Mouse (Mus musculus): ENCODE data around the gene Zfp358. TPM values are rescaled to one million over a fixed set of nuclear protein-coding genes. Genes with fewer than 3 reads are reported as not detected.

Gene Zfp358
- polyA plus RNA-seq, 1 experiment, result 5.8 TPM

DNA sequence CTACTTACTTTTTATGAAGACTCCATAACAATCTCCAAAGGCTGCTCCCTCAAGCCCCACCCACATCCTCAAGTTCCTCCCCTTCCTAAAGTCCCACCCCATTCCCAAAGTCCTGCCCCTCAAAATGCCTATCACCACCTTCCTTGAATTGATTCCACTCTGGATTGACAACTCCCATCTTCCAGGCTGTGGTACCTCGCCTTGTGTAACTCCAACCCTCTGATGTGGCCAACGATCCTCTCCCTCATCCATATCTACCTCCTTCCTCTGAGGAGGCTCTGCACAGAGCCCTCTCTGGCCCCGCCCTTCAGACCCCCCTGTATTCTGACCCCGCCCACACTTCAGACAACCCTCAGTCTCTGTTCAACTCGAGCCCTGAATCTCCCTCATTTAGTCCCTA lies 7.7 kb upstream of the Zfp358 start:
- 39% methylated on average over 5 of the region's 5 CpGs for WGBS
- H3K4me1 ChIP-seq (ENCODE audit: control insufficient read depth, insufficient read depth, low read length), result peaks cover 2% of the 10 kb centered on the region
- H3K27ac ChIP-seq (ENCODE audit: control insufficient read depth, insufficient read depth, low read depth, low read length, poor library complexity), result no peak overlapping the region
- no peak for TF ChIP-seq POLR2A (IDR thresholded peaks at IDR 0.05; ENCODE audit: borderline replicate concordance, control insufficient read depth, low read depth, low read length)
- no peak for TF ChIP-seq CTCF (IDR thresholded peaks at IDR 0.05; ENCODE audit: control insufficient read depth, insufficient read depth, low read length)
- no peak overlapping the region for H3K4me3 ChIP-seq (replicated peaks; ENCODE audit: control insufficient read depth, low read depth, low read length)

DNA sequence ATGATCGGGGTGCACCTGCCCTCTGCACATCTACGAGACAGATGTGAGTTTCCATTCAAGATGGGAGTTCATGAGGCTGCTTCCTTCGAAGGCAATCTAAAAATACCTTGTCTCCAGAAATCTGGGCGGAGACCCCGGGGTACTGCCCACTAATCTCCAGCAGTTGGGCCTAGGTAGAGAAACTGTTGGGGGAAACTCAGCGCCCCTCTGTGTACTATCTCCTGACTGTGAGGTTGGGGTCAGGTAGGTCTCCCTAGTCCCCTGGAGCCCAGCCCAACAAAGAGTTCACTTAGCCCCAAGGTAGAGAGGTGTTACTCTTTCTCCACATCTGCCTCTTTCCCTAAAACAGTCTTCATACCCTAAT lies 889 bp downstream of the Zfp358 start:
- H3K27ac ChIP-seq (ENCODE audit: control insufficient read depth, insufficient read depth, low read depth, low read length, poor library complexity), result no peak overlapping the region
- TF ChIP-seq CTCF (IDR thresholded peaks at IDR 0.05; ENCODE audit: control insufficient read depth, insufficient read depth, low read length), result no peak
- TF ChIP-seq POLR2A (IDR thresholded peaks at IDR 0.05; ENCODE audit: borderline replicate concordance, control insufficient read depth, low read depth, low read length), result no peak
- H3K4me1 ChIP-seq (ENCODE audit: control insufficient read depth, insufficient read depth, low read length), result peaks cover 1% of the 10 kb centered on the region; the same call in 1 of the 2 replicates
- WGBS, result 23% methylated on average over 6 of the region's 6 CpGs
- H3K4me3 ChIP-seq (replicated peaks; ENCODE audit: control insufficient read depth, low read depth, low read length), result no peak overlapping the region

DNA sequence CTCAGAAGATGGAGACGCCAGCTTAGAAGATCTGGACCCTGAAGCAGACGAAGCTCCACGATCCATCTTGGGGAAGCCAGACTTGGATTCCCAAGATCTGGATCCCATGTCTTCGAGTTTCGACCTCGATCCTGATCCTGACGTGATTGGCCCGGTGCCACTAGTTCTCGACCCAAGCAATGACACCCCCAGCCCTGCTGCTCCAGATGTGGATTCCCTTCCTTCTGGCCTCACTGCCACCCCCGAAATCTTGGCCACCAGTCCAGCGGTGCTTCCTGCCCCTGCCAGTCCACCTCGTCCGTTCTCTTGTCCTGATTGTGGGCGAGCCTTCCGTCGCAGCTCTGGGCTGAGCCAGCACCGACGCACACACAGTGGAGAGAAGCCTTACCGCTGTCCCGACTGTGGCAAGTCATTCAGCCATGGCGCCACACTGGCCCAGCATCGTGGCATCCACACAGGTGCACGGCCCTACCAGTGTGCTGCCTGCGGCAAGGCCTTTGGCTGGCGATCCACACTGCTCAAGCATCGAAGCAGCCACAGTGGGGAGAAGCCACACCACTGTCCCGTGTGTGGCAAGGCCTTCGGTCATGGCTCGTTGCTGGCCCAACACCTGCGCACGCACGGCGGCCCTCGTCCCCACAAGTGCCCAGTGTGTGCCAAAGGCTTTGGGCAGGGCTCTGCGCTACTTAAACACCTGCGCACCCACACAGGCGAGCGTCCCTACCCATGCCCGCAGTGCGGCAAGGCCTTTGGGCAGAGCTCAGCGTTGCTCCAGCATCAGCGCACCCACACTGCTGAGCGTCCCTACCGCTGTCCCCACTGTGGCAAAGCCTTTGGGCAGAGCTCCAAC lies 2.9 kb downstream of the Zfp358 start:
- Histone ChIP-seq H3K27ac (ENCODE audit: control insufficient read depth, insufficient read depth, low read depth, low read length, poor library complexity) (no peak overlapping the region), H3K4me1 (ENCODE audit: control insufficient read depth, insufficient read depth, low read length) (peaks cover 1% of the 10 kb centered on the region; the same call in 1 of the 2 replicates), H3K4me3 (replicated peaks; ENCODE audit: control insufficient read depth, low read depth, low read length) (no peak overlapping the region)
- 94% methylated on average over 44 of the region's 44 CpGs for WGBS
- TF ChIP-seq POLR2A (IDR thresholded peaks at IDR 0.05; ENCODE audit: borderline replicate concordance, control insufficient read depth, low read depth, low read length), result peak; percentile 26; the same call in 1 of the 2 replicates
- TF ChIP-seq CTCF (IDR thresholded peaks at IDR 0.05; ENCODE audit: control insufficient read depth, insufficient read depth, low read length), result no peak

DNA sequence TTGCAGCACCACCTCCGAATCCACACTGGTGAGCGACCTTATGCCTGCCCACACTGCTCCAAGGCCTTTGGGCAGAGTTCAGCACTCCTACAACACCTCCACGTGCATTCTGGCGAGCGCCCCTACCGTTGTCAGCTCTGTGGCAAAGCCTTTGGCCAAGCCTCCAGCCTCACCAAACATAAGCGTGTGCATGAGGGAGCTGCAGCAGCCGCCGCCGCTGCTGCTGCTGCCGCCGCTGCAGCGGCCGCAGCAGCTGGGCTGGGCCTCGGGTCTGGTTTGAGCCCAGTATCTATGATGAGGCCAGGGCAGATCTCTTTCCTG lies 3.5 kb downstream of the Zfp358 start:
- WGBS, result 89% methylated on average over 15 of the region's 15 CpGs
- Histone ChIP-seq H3K4me1 (ENCODE audit: control insufficient read depth, insufficient read depth, low read length) (peaks cover 3% of the 10 kb centered on the region; the same call in 1 of the 2 replicates), H3K27ac (ENCODE audit: control insufficient read depth, insufficient read depth, low read depth, low read length, poor library complexity) (no peak overlapping the region), H3K4me3 (replicated peaks; ENCODE audit: control insufficient read depth, low read depth, low read length) (no peak overlapping the region)
- no peak for TF ChIP-seq POLR2A (IDR thresholded peaks at IDR 0.05; ENCODE audit: borderline replicate concordance, control insufficient read depth, low read depth, low read length)
- no peak for TF ChIP-seq CTCF (IDR thresholded peaks at IDR 0.05; ENCODE audit: control insufficient read depth, insufficient read depth, low read length)

DNA sequence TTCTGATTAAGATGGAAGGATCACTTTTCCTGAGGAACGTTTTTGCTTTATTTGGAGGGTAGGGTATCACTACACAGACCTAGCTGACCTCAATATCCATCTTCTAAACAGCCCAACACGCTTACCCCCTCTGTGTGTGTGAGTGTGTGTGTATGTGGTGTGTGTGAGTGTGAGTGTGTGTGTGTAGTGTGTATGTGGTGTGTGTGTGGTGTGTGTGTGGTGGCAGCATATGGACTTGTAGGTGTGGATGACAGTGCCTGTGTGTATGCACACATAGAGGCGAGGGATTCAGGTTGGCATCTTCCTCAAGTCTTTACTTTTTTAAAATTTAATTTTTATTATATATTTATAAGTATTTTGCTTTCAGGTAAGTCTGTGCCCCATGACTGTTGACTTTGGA lies 5.6 kb downstream of the Zfp358 start:
- H3K4me3 ChIP-seq (replicated peaks; ENCODE audit: control insufficient read depth, low read depth, low read length), result no peak overlapping the region
- WGBS, result 77% methylated on average over 3 of the region's 3 CpGs
- H3K4me1 ChIP-seq (ENCODE audit: control insufficient read depth, insufficient read depth, low read length), result peaks cover 3% of the 10 kb centered on the region; the same call in 1 of the 2 replicates
- H3K27ac ChIP-seq (ENCODE audit: control insufficient read depth, insufficient read depth, low read depth, low read length, poor library complexity), result no peak overlapping the region
- no peak for TF ChIP-seq POLR2A (IDR thresholded peaks at IDR 0.05; ENCODE audit: borderline replicate concordance, control insufficient read depth, low read depth, low read length)

DNA sequence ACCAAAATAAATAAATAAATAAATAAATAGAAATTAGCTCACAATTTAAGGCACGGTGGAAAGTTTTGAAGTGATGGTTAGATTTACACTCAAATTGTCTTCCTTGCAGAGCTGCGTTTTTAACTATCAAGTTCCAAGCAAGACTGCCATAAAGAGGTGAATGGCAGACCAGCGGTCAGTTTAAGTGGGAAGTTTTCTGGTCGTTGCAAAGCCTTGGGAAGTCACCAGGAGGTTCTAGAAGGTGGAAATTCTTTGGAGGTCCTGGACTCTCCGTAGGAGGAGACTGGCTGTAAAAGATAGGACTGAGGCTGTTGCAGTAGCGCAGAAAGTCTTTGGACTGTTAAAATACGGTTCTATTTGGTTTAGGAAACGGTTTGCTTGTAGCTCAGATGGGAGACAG lies 6.8 kb downstream of the Zfp358 start:
- H3K4me1 ChIP-seq (ENCODE audit: control insufficient read depth, insufficient read depth, low read length), result peaks cover 3% of the 10 kb centered on the region; the same call in 1 of the 2 replicates
- H3K27ac ChIP-seq (ENCODE audit: control insufficient read depth, insufficient read depth, low read depth, low read length, poor library complexity), result peak overlapping the region; percentile 44
- peak overlapping the region; percentile 70 for H3K4me3 ChIP-seq (replicated peaks; ENCODE audit: control insufficient read depth, low read depth, low read length)
- WGBS, result 3% methylated on average over 8 of the region's 8 CpGs
- TF ChIP-seq POLR2A (IDR thresholded peaks at IDR 0.05; ENCODE audit: borderline replicate concordance, control insufficient read depth, low read depth, low read length) (no peak), CTCF (IDR thresholded peaks at IDR 0.05; ENCODE audit: control insufficient read depth, insufficient read depth, low read length) (no peak)

DNA sequence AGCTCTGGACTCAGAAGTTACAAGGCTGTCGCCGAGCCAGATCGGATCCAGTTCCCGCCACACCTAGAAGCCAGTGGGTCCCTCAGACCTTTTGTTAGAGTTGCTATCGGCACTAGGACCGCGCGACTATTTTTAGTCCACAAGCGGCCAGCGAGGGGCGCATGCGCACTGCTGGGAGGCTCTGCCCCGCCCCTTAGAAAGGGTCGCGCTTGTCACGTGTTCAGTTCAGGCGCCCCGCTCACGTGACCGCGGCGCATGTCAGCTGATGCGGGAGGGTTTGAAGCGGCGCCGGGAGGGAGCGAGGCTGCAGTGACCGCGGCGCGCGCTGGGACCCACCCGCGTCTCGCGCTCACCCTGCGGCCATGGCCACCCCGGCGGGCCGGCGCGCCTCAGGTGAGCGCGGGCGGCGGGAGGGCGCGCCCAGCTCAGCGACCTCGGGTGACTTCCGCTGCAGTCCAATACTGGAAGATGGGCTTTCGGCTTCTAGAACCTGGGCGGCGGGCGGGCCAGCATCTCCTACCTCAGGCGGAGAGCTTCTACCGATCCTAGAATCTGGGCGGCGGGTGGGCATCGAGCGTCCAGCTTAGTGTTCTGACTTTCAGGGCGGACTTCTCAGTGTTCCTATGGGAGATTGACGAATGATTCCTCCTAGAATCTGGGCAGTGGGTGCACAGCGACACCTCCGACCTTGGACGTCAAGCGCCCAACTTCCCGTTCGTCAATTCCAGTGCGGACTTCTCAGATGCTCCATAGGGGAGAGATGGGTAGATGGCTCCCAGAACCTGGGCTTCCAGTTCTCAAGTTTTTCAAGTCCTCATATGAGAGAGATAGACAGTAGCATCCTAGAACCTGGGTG lies 7.5 kb downstream of the Zfp358 start, which contains the start of gene Mcoln1:
Mcoln1 (plus strand) TSS at position 223 of the 856 bp plus-strand sequence.
- peak within 1 kb of the TSS; percentile 70 for H3K4me3 ChIP-seq (replicated peaks; ENCODE audit: control insufficient read depth, low read depth, low read length)
- H3K27ac ChIP-seq (ENCODE audit: control insufficient read depth, insufficient read depth, low read depth, low read length, poor library complexity), result peak within 1 kb of the TSS; percentile 44
- TF ChIP-seq POLR2A (IDR thresholded peaks at IDR 0.05; ENCODE audit: borderline replicate concordance, control insufficient read depth, low read depth, low read length) (peak; percentile 86; the same call in 1 of the 2 replicates), CTCF (IDR thresholded peaks at IDR 0.05; ENCODE audit: control insufficient read depth, insufficient read depth, low read length) (0 out of 2 replicates have a peak, but pooled peaks have one; percentile 0)
- H3K4me1 ChIP-seq (ENCODE audit: control insufficient read depth, insufficient read depth, low read length), result peaks cover 3% of the 10 kb centered on the region; the same call in 1 of the 2 replicates
- WGBS, result under 1% methylated on average over 70 of the region's 70 CpGs

DNA sequence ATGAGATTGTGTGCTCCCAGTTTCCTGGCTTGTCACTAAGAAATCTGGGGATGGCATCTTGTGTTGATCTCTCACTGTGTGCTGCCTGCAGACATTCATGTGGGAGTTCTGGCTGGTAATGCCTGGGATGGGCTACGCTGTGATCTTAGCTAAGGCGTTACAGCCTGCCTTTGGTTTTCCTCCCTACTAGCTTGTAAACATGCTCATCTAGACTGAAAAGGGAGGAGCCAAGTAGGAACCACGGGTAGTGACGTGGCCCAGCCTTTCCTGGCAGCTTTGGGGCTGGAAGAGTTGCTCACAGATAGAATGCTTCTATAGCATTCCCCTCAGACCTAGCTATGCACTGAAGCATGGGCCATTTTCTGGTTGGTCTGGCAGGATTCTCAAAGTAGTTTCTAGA lies 9.3 kb downstream of the Zfp358 start:
- Histone ChIP-seq H3K4me3 (replicated peaks; ENCODE audit: control insufficient read depth, low read depth, low read length) (no peak overlapping the region), H3K4me1 (ENCODE audit: control insufficient read depth, insufficient read depth, low read length) (peaks cover 3% of the 10 kb centered on the region; the same call in 1 of the 2 replicates), H3K27ac (ENCODE audit: control insufficient read depth, insufficient read depth, low read depth, low read length, poor library complexity) (no peak overlapping the region)
- no peak for TF ChIP-seq CTCF (IDR thresholded peaks at IDR 0.05; ENCODE audit: control insufficient read depth, insufficient read depth, low read length)
- TF ChIP-seq POLR2A (IDR thresholded peaks at IDR 0.05; ENCODE audit: borderline replicate concordance, control insufficient read depth, low read depth, low read length), result no peak
- WGBS, result 48% methylated on average over 4 of the region's 4 CpGs
